Mouse (Mus musculus): ENCODE measurements around the gene Edem2.
"Not testable (repeated sequence)": the region's sequence is repeated elsewhere in the genome, so short reads cannot be mapped to it uniquely, and the experiment has no call there.

Edem2 gene

GRCm38 (mm10) chr2:155735766-155736165, 6.5 kb upstream of the Edem2 start, which contains the start of gene Gm17581:
Gm17581 (minus strand) TSS chr2:155735866.
- DNase-seq (ENCODE audit: low spot score in 2 of 2) = not testable (repeated sequence)

- no peak for DNase-seq (ENCODE audit: low spot score in 2 of 2)
Measured at GRCm38 (mm10) chr2:155735080-155735479, 5.8 kb upstream of the Edem2 start.

- no peak for DNase-seq (ENCODE audit: low spot score in 2 of 2)
Measured at GRCm38 (mm10) chr2:155728742-155729141, 533 bp downstream of the Edem2 start.

GRCm38 (mm10) chr2:155727764-155728395, 1.4 kb downstream of the Edem2 start:
- no peak for DNase-seq (ENCODE audit: low spot score in 2 of 2)

GRCm38 (mm10) chr2:155726302-155726701, 3.0 kb downstream of the Edem2 start:
- no peak for DNase-seq (ENCODE audit: low spot score in 2 of 2)

GRCm38 (mm10) chr2:155724526-155724925, 4.7 kb downstream of the Edem2 start:
- no peak for DNase-seq (ENCODE audit: low spot score in 2 of 2)

- DNase-seq (ENCODE audit: low spot score in 2 of 2) = no peak
Measured at GRCm38 (mm10) chr2:155724036-155724435, 5.2 kb downstream of the Edem2 start.

- DNase-seq (ENCODE audit: low spot score in 2 of 2) = no peak
Measured at GRCm38 (mm10) chr2:155720585-155720984, 8.7 kb downstream of the Edem2 start.

- DNase-seq (ENCODE audit: low spot score in 2 of 2) = no peak
Measured at GRCm38 (mm10) chr2:155717082-155717990, 11.9 kb downstream of the Edem2 start.

GRCm38 (mm10) chr2:155710557-155710956, 18.7 kb downstream of the Edem2 start:
- DNase-seq (ENCODE audit: low spot score in 2 of 2) = no peak

GRCm38 (mm10) chr2:155707251-155707650, 22.0 kb downstream of the Edem2 start:
- peak; percentile 70 to 72 for DNase-seq (ENCODE audit: low spot score in 2 of 2)

GRCm38 (mm10) chr2:155703630-155704029, 25.6 kb downstream of the Edem2 start:
- DNase-seq (ENCODE audit: low spot score in 2 of 2) = no peak

GRCm38 (mm10) chr2:155701399-155701919, 27.8 kb downstream of the Edem2 start:
- DNase-seq (ENCODE audit: low spot score in 2 of 2) = no peak

- not testable (repeated sequence) for DNase-seq (ENCODE audit: low spot score in 2 of 2)
Measured at GRCm38 (mm10) chr2:155698443-155698842, 30.8 kb downstream of the Edem2 start.

- DNase-seq (ENCODE audit: low spot score in 2 of 2) = no peak
Measured at GRCm38 (mm10) chr2:155696851-155697250, 32.4 kb downstream of the Edem2 start.

GRCm38 (mm10) chr2:155696091-155696558, 33.1 kb downstream of the Edem2 start:
- peak; percentile 81 to 88 for DNase-seq (ENCODE audit: low spot score in 2 of 2)

GRCm38 (mm10) chr2:155695316-155695715, 34.0 kb downstream of the Edem2 start:
- DNase-seq (ENCODE audit: low spot score in 2 of 2) = no peak

- no peak for DNase-seq (ENCODE audit: low spot score in 2 of 2)
Measured at GRCm38 (mm10) chr2:155694564-155694963, 34.7 kb downstream of the Edem2 start.

GRCm38 (mm10) chr2:155693136-155693535, 36.1 kb downstream of the Edem2 start:
- DNase-seq (ENCODE audit: low spot score in 2 of 2) = no peak

GRCm38 (mm10) chr2:155691723-155692493, 37.4 kb downstream of the Edem2 start, which contains the start of gene Trpc4ap:
Trpc4ap (minus strand) TSS chr2:155692384.
- DNase-seq (ENCODE audit: low spot score in 2 of 2) = peak; percentile 96 to 97

- no peak for DNase-seq (ENCODE audit: low spot score in 2 of 2)
Measured at GRCm38 (mm10) chr2:155691336-155691722, 37.9 kb downstream of the Edem2 start.

- DNase-seq (ENCODE audit: low spot score in 2 of 2) = no peak
Measured at GRCm38 (mm10) chr2:155689211-155689610, 40.1 kb downstream of the Edem2 start.
